Mouse (Mus musculus) CH12.LX (cell line): ENCODE data around the gene Gtf3c5. TPM values are rescaled to one million over a fixed set of nuclear protein-coding genes. Genes with fewer than 3 reads are reported as not detected.

Source experiments
- DNase-seq: peaks from one replicate; pipeline ENCODE4 v3.0.0-alpha.2; 2013; ENCODE audit errors: extremely low read depth
- H3K27ac ChIP-seq: 2 replicates; pipeline ENCODE4 v1.5.1; 2012; ENCODE audit warnings: low read depth, mild to moderate bottlenecking, control low read depth, moderate library complexity; ENCODE audit not compliant: insufficient read depth
- H3K27me3 ChIP-seq: replicated peaks from 2 replicates; pipeline ENCODE3; 2012; ENCODE audit warnings: inconsistent platforms
- H3K36me3 ChIP-seq, 2 experiments: replicated peaks in 1 of 2; 2 replicates each; pipeline versions ENCODE3 to v1.6.1; 2012; ENCODE audit warnings: inconsistent platforms in 1 of 2, low read length in 1 of 2, mild to moderate bottlenecking in 1 of 2, mixed read lengths in 1 of 2, moderate library complexity in 1 of 2; ENCODE audit not compliant: control insufficient read depth in 1 of 2, insufficient read depth in 1 of 2
- H3K4me1 ChIP-seq, 2 experiments: 2 replicates each; pipeline ENCODE4 v1.6.1; 2012; ENCODE audit warnings: inconsistent platforms in 1 of 2, moderate library complexity in 1 of 2; ENCODE audit not compliant: insufficient read depth in 2 of 2, control insufficient read depth in 1 of 2
- H3K4me2 ChIP-seq: 2 replicates; pipeline ENCODE4 v1.6.1; 2012; ENCODE audit warnings: low read depth, mild to moderate bottlenecking, control low read depth; ENCODE audit not compliant: poor library complexity, insufficient read depth, severe bottlenecking
- H3K4me3 ChIP-seq, 3 experiments: fragments of 150-350 bp in 1 of 3; sonication (generic) in 1 of 3; replicated peaks in 1 of 3; 2 replicates each; pipeline versions ENCODE3 to v1.5.1; 2011 to 2012; ENCODE audit warnings: low read depth in 2 of 3, low read length in 2 of 3, mild to moderate bottlenecking in 2 of 3, moderate library complexity in 2 of 3, control low read depth in 1 of 3, improper control_type of control experiment in 1 of 3, inconsistent platforms in 1 of 3, mixed read lengths in 1 of 3; ENCODE audit not compliant: poor library complexity in 1 of 3
- H3K79me2 ChIP-seq: replicated peaks from 2 replicates; pipeline ENCODE4 v1.6.1; 2012; ENCODE audit warnings: mild to moderate bottlenecking, moderate library complexity; ENCODE audit not compliant: control insufficient read depth, poor library complexity, insufficient read depth, severe bottlenecking; ENCODE audit errors: extremely low read depth
- H3K9ac ChIP-seq: 2 replicates; pipeline ENCODE4 v1.6.1; 2012; ENCODE audit warnings: low read depth, mild to moderate bottlenecking, control low read depth, moderate library complexity; ENCODE audit not compliant: insufficient read depth
- H3K9me3 ChIP-seq: replicated peaks from 2 replicates; pipeline ENCODE3; 2012; ENCODE audit warnings: low read length, inconsistent platforms, mixed read lengths
- BHLHE40 ChIP-seq: IDR thresholded peaks from 2 replicates; pipeline ENCODE4 v1.6.1; 2011; ENCODE audit warnings: mild to moderate bottlenecking, low read depth, low read length, improper control_type of control experiment
- CHD1 ChIP-seq: IDR thresholded peaks from 2 replicates; pipeline ENCODE4 v1.6.1; 2012; ENCODE audit warnings: low read depth, low read length, improper control_type of control experiment, inconsistent platforms
- CHD2 ChIP-seq: IDR thresholded peaks from 2 replicates; pipeline ENCODE4 v1.6.1; 2011; ENCODE audit warnings: low read length, improper control_type of control experiment
- E2F4 ChIP-seq: IDR thresholded peaks from 2 replicates; pipeline ENCODE4 v1.6.1; 2011; ENCODE audit warnings: low read depth, low read length, improper control_type of control experiment; ENCODE audit not compliant: insufficient replicate concordance
- EP300 ChIP-seq: IDR thresholded peaks from 2 replicates; pipeline ENCODE4 v1.6.1; 2011; ENCODE audit warnings: low read length, improper control_type of control experiment
- ETS1 ChIP-seq: conservative IDR thresholded peaks from 2 replicates; pipeline ENCODE4 v1.6.1; 2012; ENCODE audit warnings: low read depth, mild to moderate bottlenecking, inconsistent platforms, low read length, improper control_type of control experiment, moderate library complexity
- GABPA ChIP-seq: IDR thresholded peaks from 2 replicates; pipeline ENCODE4 v1.6.1; 2012; ENCODE audit warnings: low read depth, low read length, improper control_type of control experiment, inconsistent platforms; ENCODE audit not compliant: insufficient replicate concordance
- HCFC1 ChIP-seq: IDR thresholded peaks from 2 replicates; pipeline ENCODE4 v1.6.1; 2012; ENCODE audit warnings: low read depth, mild to moderate bottlenecking, inconsistent platforms, low read length, improper control_type of control experiment
- JUN ChIP-seq: IDR thresholded peaks from 2 replicates; pipeline ENCODE4 v1.6.1; 2011; ENCODE audit warnings: low read depth, mild to moderate bottlenecking, low read length, improper control_type of control experiment, moderate library complexity; ENCODE audit not compliant: insufficient read depth
- KAT2A ChIP-seq: IDR thresholded peaks from 2 replicates; pipeline ENCODE4 v1.6.1; 2012; ENCODE audit warnings: low read length, improper control_type of control experiment, inconsistent platforms; ENCODE audit not compliant: insufficient replicate concordance
- MAX ChIP-seq: IDR thresholded peaks from 2 replicates; pipeline ENCODE4 v1.6.1; 2011; ENCODE audit warnings: low read length, improper control_type of control experiment
- MAZ ChIP-seq: IDR thresholded peaks from 2 replicates; pipeline ENCODE4 v1.6.1; 2012; ENCODE audit warnings: low read depth, mild to moderate bottlenecking, inconsistent platforms, low read length, improper control_type of control experiment, moderate library complexity
- MEF2A ChIP-seq: IDR thresholded peaks from 2 replicates; pipeline ENCODE4 v1.6.1; 2014; ENCODE audit warnings: low read depth, mild to moderate bottlenecking, inconsistent platforms, low read length, improper control_type of control experiment, borderline replicate concordance
- NRF1 ChIP-seq: IDR thresholded peaks from 2 replicates; pipeline ENCODE4 v1.6.1; 2014; ENCODE audit warnings: low read depth, mild to moderate bottlenecking, inconsistent platforms, low read length, improper control_type of control experiment, moderate library complexity
- PAX5 ChIP-seq: IDR thresholded peaks from 2 replicates; pipeline ENCODE4 v1.6.1; 2012; ENCODE audit warnings: low read length, inconsistent platforms, mixed read lengths
- RAD21 ChIP-seq: IDR thresholded peaks from 2 replicates; pipeline ENCODE4 v1.6.1; 2011; ENCODE audit warnings: low read depth, mild to moderate bottlenecking, low read length, improper control_type of control experiment, moderate library complexity
- RCOR1 ChIP-seq: conservative IDR thresholded peaks from 2 replicates; pipeline ENCODE4 v1.6.1; 2012; ENCODE audit warnings: low read depth, mild to moderate bottlenecking, inconsistent platforms, low read length, improper control_type of control experiment
- TCF12 ChIP-seq: IDR thresholded peaks from 2 replicates; pipeline ENCODE4 v1.6.1; 2014; ENCODE audit warnings: low read depth, mild to moderate bottlenecking, inconsistent platforms, low read length, improper control_type of control experiment
- USF1 ChIP-seq: IDR thresholded peaks from 2 replicates; pipeline ENCODE4 v1.6.1; 2014; ENCODE audit warnings: low read depth, mild to moderate bottlenecking, inconsistent platforms, low read length, improper control_type of control experiment
- USF2 ChIP-seq: conservative IDR thresholded peaks from 2 replicates; pipeline ENCODE4 v1.6.1; 2011; ENCODE audit warnings: low read depth, low read length, improper control_type of control experiment
- ZC3H11A ChIP-seq: IDR thresholded peaks from 2 replicates; pipeline ENCODE4 v1.6.1; 2012; ENCODE audit warnings: low read depth, mild to moderate bottlenecking, inconsistent platforms, low read length, improper control_type of control experiment
- ZKSCAN1 ChIP-seq: IDR thresholded peaks from 2 replicates; pipeline ENCODE4 v1.6.1; 2012; ENCODE audit warnings: low read depth, inconsistent platforms, low read length, improper control_type of control experiment, borderline replicate concordance
- ZMIZ1 ChIP-seq: IDR thresholded peaks from 2 replicates; pipeline ENCODE4 v1.6.1; 2012; ENCODE audit warnings: low read depth, mild to moderate bottlenecking, inconsistent platforms, low read length, improper control_type of control experiment
- ZNF384 ChIP-seq: IDR thresholded peaks from 2 replicates; pipeline ENCODE4 v1.6.1; 2012; ENCODE audit warnings: low read depth, low read length, improper control_type of control experiment, inconsistent platforms
- dilution Hi-C: fragments of 300-500 bp; cut with MboI; formaldehyde crosslinking; loops from 2 replicates; pipeline ENCODE4 v1.14.3; 2020; ENCODE audit warnings: low sequenced_read_pairs; ENCODE audit not compliant: extremely low pct_unique_long_range_greater_than_20kb, extremely low pct_ligation_motif_present
- in situ Hi-C: fragments of 300-500 bp; cut with MboI; formaldehyde crosslinking; loops from 3 replicates; pipeline ENCODE4 v1.14.3; 2019; ENCODE audit warnings: low sequenced_read_pairs, low pct_ligation_motif_present, low pct_unique_long_range_greater_than_20kb, mixed read lengths
- polyA plus RNA-seq: library from polyadenylated mRNA; unstranded; fragments of >175 nt; gene quantifications from 2 replicates; pipeline ENCODE4 v1.2.1, GENCODE M21; 2012; ENCODE audit warnings: low read depth; ENCODE audit not compliant: insufficient read length
- total RNA-seq, 2 experiments: library from RNA; depleted of rRNA; stranded (reverse); fragments of 300-350 nt in 1 of 2; fragments of >200 nt in 1 of 2; gene quantifications; 2 replicates each; pipeline ENCODE4 v1.2.3; 2012 to 2014

The Gtf3c5 gene
- total and polyA plus RNA-seq, 3 experiments, result 8.6 to 27.4 (median 12.5) TPM

DNA sequence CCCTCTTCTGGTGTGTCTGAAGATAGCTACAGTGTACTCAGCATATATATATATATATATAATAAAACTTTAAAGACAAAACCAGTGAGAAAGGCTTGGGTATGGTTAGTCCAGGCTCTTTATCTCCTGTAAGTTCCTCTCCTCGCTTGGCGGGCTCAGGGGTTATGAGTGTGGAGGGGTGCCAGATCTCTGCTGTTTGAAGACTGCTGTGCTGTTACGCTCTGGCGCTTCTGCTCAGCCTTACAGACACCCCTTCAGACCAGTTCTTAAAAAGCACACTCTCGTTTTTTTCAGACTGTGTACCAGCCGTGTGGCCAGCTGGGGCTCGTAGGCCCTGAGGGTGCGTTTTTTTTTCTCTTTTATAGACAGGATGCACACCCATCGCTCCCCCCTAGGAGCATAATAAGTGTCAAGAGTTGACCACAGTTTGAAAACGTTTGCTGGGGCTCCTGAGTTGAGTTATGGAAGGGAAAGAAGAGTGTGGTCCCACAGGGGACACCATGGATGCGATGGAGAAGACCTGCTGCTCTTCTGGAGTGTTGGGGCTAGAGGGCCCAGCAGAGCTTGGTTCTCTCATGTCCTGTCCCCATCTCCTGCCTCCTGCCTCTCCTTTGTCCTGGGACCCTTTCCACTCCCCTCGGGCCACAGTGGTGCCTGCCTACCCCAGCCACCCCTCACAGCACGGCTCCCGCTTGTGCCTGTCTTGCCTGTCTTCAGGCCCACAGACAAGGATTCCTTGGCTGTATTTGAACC, 22.4 kb upstream of the Gtf3c5 start:
- Histone ChIP-seq H3K4me3 (no peak overlapping the region), H3K4me1 (peaks cover 0 to 11% of the 10 kb centered on the region in 2 experiments; a peak in 3 of 4 replicates)

DNA sequence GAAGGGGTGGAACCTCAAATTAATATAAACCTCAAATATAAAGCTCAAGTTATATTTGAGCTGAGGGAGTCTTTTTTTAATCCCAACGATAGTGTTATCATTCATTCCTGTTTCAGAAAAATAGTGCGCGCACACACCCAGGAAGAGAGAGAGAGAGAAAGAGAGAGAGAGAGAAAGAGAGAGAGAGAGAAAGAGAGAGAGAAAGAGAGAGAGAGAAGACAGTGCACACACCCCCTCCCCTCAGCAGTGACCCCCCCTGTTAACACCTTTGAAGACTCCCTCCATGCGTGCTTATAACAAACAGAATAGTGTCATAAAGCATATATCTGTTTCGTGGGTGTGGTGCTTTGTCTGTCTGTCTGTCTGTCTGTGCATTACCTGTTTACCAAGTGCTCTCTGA, 20.0 kb upstream of the Gtf3c5 start:
- dilution Hi-C loops, result no loop called here
- H3K27ac ChIP-seq, result no peak overlapping the region
- no peak overlapping the region for H3K9ac ChIP-seq
- no peak overlapping the region for H3K4me2 ChIP-seq
- no peaks in the 10 kb centered on the region for H3K79me2 ChIP-seq
- H3K4me1 ChIP-seq, result peaks cover 0 to 27% of the 10 kb centered on the region in 2 experiments; a peak in 3 of 4 replicates
- H3K9me3 ChIP-seq, result no peaks in the 10 kb centered on the region
- H3K27me3 ChIP-seq, result peaks cover 13% of the 10 kb centered on the region
- no peak for DNase-seq
- TF ChIP-seq ETS1 (no peak), ZMIZ1 (no peak), MAX (no peak), KAT2A (no peak), ZNF384 (no peak), RAD21 (no peak), RCOR1 (no peak), HCFC1 (no peak), MEF2A (no peak), GABPA (no peak), CHD1 (no peak), USF1 (no peak), CHD2 (no peak), E2F4 (no peak), EP300 (no peak), JUN (no peak), ZC3H11A (no peak)
- in situ Hi-C loops, result no loop called here
- no peak overlapping the region for H3K4me3 ChIP-seq
- no peaks in the 10 kb centered on the region for H3K36me3 ChIP-seq

More for the DNA sequence above, 22.4 kb upstream of the Gtf3c5 start:
- in situ Hi-C loops, result no loop called here
- no peaks in the 10 kb centered on the region for H3K79me2 ChIP-seq
- H3K9me3 ChIP-seq, result no peaks in the 10 kb centered on the region
- H3K27ac ChIP-seq, result no peak overlapping the region
- H3K9ac ChIP-seq, result no peak overlapping the region
- dilution Hi-C loops, result no loop called here
- no peak for DNase-seq
- TF ChIP-seq TCF12, result no peak
- TF ChIP-seq BHLHE40, result no peak
- no peak for TF ChIP-seq GABPA
- TF ChIP-seq ZKSCAN1, result no peak
- no peak for TF ChIP-seq PAX5
- no peak for TF ChIP-seq RCOR1
- TF ChIP-seq USF1, result no peak
- no peak for TF ChIP-seq HCFC1
- no peak for TF ChIP-seq NRF1
- no peak for TF ChIP-seq ZNF384
- no peak for TF ChIP-seq MAZ
- TF ChIP-seq USF2, result no peak
- H3K36me3 ChIP-seq, result no peaks in the 10 kb centered on the region
- H3K4me2 ChIP-seq, result no peak overlapping the region
- peaks cover 15% of the 10 kb centered on the region for H3K27me3 ChIP-seq
